Comparison of ENCODE assay signal across 27 mouse cellular contexts in genomic region chr2:19505744-19506143, GRCm38 (mm10). TPM values are rescaled to one million over a fixed set of nuclear protein-coding genes. Genes with fewer than 3 reads are reported as not detected.
A peak's percentile ranks its signal among the peaks of the same experiment; 100 is the strongest.
DNase-seq lines count a peak whose midpoint lies in the region; ATAC-seq lines count a peak whose summit lies in the region.
"Had no signal": no experiment of that assay in that cellular context is flagged by ENCODE, and none has a peak within 500 bp of the region (broad histone marks: within the 10 kb centered on the region; RNA-seq: fewer than 3 reads in every experiment).

No protein-coding gene starts in this region.

- no peaks in the 10 kb centered on the region for H3K36me3 ChIP-seq in splenic B cell, adult 2 months (ENCODE audit: control insufficient read depth, insufficient read depth, low read length, poor library complexity, severe bottlenecking)
- H3K36me3 ChIP-seq: embryonic facial prominence, embryonic 10.5 days; embryonic facial prominence, embryonic 13.5 days; forebrain, embryonic 12.5 days; forebrain, embryonic 15.5 days; hindbrain, embryonic 12.5 days; hindbrain, embryonic 15.5 days had no signal

- no peaks in the 10 kb centered on the region for H3K27me3 ChIP-seq in splenic B cell, adult 2 months (ENCODE audit: control insufficient read depth, insufficient read depth, low read length, poor library complexity, severe bottlenecking)
- H3K27me3 ChIP-seq: embryonic facial prominence, embryonic 13.5 days; forebrain, embryonic 12.5 days; forebrain, embryonic 15.5 days; hindbrain, embryonic 12.5 days; hindbrain, embryonic 15.5 days had no signal

- ATAC-seq in granulocyte monocyte progenitor cell, adult 5-6 weeks (replicated peaks; ENCODE audit: poor library complexity, severe bottlenecking): peak; percentile 65; the same call in 1 of the 2 replicates
- ATAC-seq: activated CD4-positive, CD25-positive, alpha-beta regulatory T cell, adult 4 months; CD4-positive, CD25-positive, alpha-beta regulatory T cell, adult 4 months; forebrain, embryonic 15.5 days had no signal

- DNase-seq in spleen, postnatal 36 days (ENCODE audit: low spot score in 2 of 2): peak; percentile 29 to 32
- DNase-seq in spleen, adult 18-20 months: no peak
- DNase-seq in splenic B cell, adult 2 months (ENCODE audit: low read depth, low spot score): peak; percentile 53
- DNase-seq in frontal cortex, postnatal 36 days (ENCODE audit: low spot score in 2 of 2): no peak
- DNase-seq in cerebellum, adult 9-10 months: no peak
- DNase-seq: adrenal gland, adult 8-10 months; adrenal gland, postnatal 25 days; cerebellum, adult 18-20 months; cerebellum, adult 9-11 months; cerebellum, postnatal 25 days; embryo, embryonic 11 days; gastrocnemius, postnatal 10 days; gastrocnemius, postnatal 36 days had no signal

RNA-seq across cellular contexts. Expression of gene 4921504E06Rik, which starts 48.0 kb away (rescaled TPM):
- total RNA-seq in granulocyte monocyte progenitor cell, adult 5-6 weeks (2014; fragmentation: Nextera tagmentation): not detected in 2 replicates
- not detected in 2 replicates for total RNA-seq in granulocyte monocyte progenitor cell, adult 5-6 weeks (2017)
- total RNA-seq: adrenal gland, adult 8-10 months; adrenal gland, postnatal 25 days; ES-E14; gastrocnemius, adult 18-20 months; gastrocnemius, postnatal 10 days; gastrocnemius, postnatal 36 days; heart, adult 8-10 months; heart, postnatal 25 days; hematopoietic stem cell, adult 5-6 weeks had no signal

Comparison
In these comparisons a context has a peak if more than half of its experiments do, and no peak if none do; other contexts are left out.
1. DNase-seq: peak in spleen, postnatal 36 days (2 of 2) and splenic B cell, adult 2 months (single experiment); none in spleen, adult 18-20 months (0 of 2), frontal cortex, postnatal 36 days (0 of 2) and cerebellum, adult 9-10 months (single experiment).